Comparison of ENCODE assay signal across 8 mouse cellular contexts in the genomic region with DNA sequence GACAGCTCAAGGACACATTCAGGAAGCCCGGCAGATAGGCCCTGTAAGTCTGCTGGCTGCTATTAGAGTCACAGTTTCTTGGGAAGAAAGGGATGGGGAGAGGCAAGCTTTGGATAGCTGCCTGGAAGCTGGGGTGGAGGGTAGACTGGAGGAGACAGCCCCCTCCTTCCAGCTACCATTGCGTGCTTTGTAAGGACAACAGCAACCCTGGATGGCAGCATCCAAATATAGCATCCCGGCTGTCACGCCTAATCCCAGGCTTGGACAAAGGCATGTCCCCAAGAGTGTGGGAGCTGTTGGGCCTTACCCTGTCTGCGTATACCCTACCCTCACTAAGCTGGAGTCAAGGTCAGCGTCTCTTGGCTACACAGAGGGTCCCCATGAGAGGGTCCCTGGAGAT. TPM values are rescaled to one million over a fixed set of nuclear protein-coding genes. Genes with fewer than 3 reads are reported as not detected.
DNase-seq lines count a peak whose midpoint lies in the region; ATAC-seq and TF ChIP-seq lines count a peak whose summit lies in the region.

No protein-coding gene starts in this region.

- H3K4me1 ChIP-seq in intestine, embryonic 15.5 days (replicated peaks), result peaks cover 7% of the 10 kb centered on the region; the same call in 1 of the 2 replicates
- no peaks in the 10 kb centered on the region for H3K4me1 ChIP-seq in intestine, postnatal 0 days (replicated peaks; ENCODE audit: control insufficient read depth, insufficient read depth, low read length)
- peaks cover 9% of the 10 kb centered on the region for H3K4me1 ChIP-seq in midbrain, embryonic 15.5 days

- H3K36me3 ChIP-seq in intestine, embryonic 15.5 days, result no peaks in the 10 kb centered on the region
- no peaks in the 10 kb centered on the region for H3K36me3 ChIP-seq in intestine, postnatal 0 days (ENCODE audit: control insufficient read depth, insufficient read depth)
- H3K36me3 ChIP-seq in midbrain, embryonic 15.5 days (replicated peaks), result no peaks in the 10 kb centered on the region

- H3K9me3 ChIP-seq in intestine, embryonic 15.5 days, result no peaks in the 10 kb centered on the region
- H3K9me3 ChIP-seq in intestine, postnatal 0 days (ENCODE audit: control insufficient read depth), result no peaks in the 10 kb centered on the region
- no peaks in the 10 kb centered on the region for H3K9me3 ChIP-seq in midbrain, embryonic 15.5 days

- no peak overlapping the region for H3K4me3 ChIP-seq in intestine, embryonic 15.5 days (replicated peaks)
- no peak overlapping the region for H3K4me3 ChIP-seq in intestine, postnatal 0 days (ENCODE audit: low read depth, low read length)
- H3K4me3 ChIP-seq in midbrain, embryonic 15.5 days, result no peak overlapping the region

- no peak for ATAC-seq in intestine, embryonic 15.5 days
- no peak for ATAC-seq in intestine, postnatal 0 days
- ATAC-seq in midbrain, embryonic 15.5 days (replicated peaks), result peak; percentile 76
- no peak for ATAC-seq in erythroid progenitor cell, adult 5-6 weeks (replicated peaks; ENCODE audit: low FRiP score, poor library complexity, severe bottlenecking)

- H3K27me3 ChIP-seq in intestine, embryonic 15.5 days (replicated peaks), result no peaks in the 10 kb centered on the region
- no peaks in the 10 kb centered on the region for H3K27me3 ChIP-seq in intestine, postnatal 0 days (replicated peaks; ENCODE audit: control insufficient read depth, insufficient read depth, low read length)
- H3K27me3 ChIP-seq in midbrain, embryonic 15.5 days (replicated peaks), result no peaks in the 10 kb centered on the region

- H3K9ac ChIP-seq in intestine, embryonic 15.5 days, result no peak overlapping the region
- H3K9ac ChIP-seq in intestine, postnatal 0 days (ENCODE audit: low read depth, low read length), result no peak overlapping the region
- no peak overlapping the region for H3K9ac ChIP-seq in midbrain, embryonic 15.5 days

- DNase-seq in cerebellum, postnatal 10 days, result peak; percentile 64 to 72
- DNase-seq in heart, adult 8-10 months (ENCODE audit: low spot score), result peak; percentile 40
- DNase-seq in adipocyte (ENCODE audit: low spot score), result no peak
- DNase-seq in MN1 (ENCODE audit: low spot score), result no peak

- H3K4me2 ChIP-seq in intestine, embryonic 15.5 days (replicated peaks), result no peak overlapping the region
- no peak overlapping the region for H3K4me2 ChIP-seq in intestine, postnatal 0 days (replicated peaks; ENCODE audit: low read depth)
- no peak overlapping the region for H3K4me2 ChIP-seq in midbrain, embryonic 15.5 days

- WGBS in intestine, embryonic 15.5 days, result 85% methylated on average over 6 of the region's 6 CpGs
- 73% methylated on average over 6 of the region's 6 CpGs for WGBS in intestine, postnatal 0 days
- WGBS in midbrain, embryonic 15.5 days, result 68% methylated on average over 6 of the region's 6 CpGs

- H3K27ac ChIP-seq in intestine, embryonic 15.5 days, result peak overlapping the region; percentile 17; the same call in 1 of the 2 replicates
- H3K27ac ChIP-seq in intestine, postnatal 0 days (ENCODE audit: low read depth, low read length), result no peak overlapping the region
- peak overlapping the region; percentile 79 for H3K27ac ChIP-seq in midbrain, embryonic 15.5 days

- TF ChIP-seq CTCF in intestine, postnatal 0 days (IDR thresholded peaks at IDR 0.05; ENCODE audit: low read depth), result no peak

RNA-seq across cellular contexts. Expression of a gene that starts 29.7 kb away (rescaled TPM):
- 7.9 and 9.4 TPM in 2 replicates for polyA plus RNA-seq in intestine, embryonic 15.5 days (2015; fragmentation: Nextera tagmentation; extraction: Ambion mirVana)
- 16.1 and 16.5 TPM in 2 replicates for polyA plus RNA-seq in intestine, postnatal 0 days (2015; fragmentation: Nextera tagmentation; extraction: Ambion mirVana)
- 1 to 10 TPM; 3.4 to 5.1 (median 4.5) TPM for total RNA-seq in heart, adult 8-10 months (2022)
- 5.4 and 6.5 TPM in 2 replicates for polyA plus RNA-seq in midbrain, embryonic 15.5 days (2015; fragmentation: Nextera tagmentation; extraction: Ambion mirVana)
- total RNA-seq in erythroid progenitor cell, adult 5-6 weeks (2015; ENCODE audit: low replicate concordance), result 13.0 and 15.9 TPM in 2 replicates
- 5.4 and 10.9 TPM in 2 replicates for total RNA-seq in erythroid progenitor cell, adult 5-6 weeks (2017; ENCODE audit: low replicate concordance)

RNA-seq across cellular contexts. Expression of a gene that starts 40.8 kb away (rescaled TPM):
- 65.1 and 66.7 TPM in 2 replicates for polyA plus RNA-seq in intestine, embryonic 15.5 days (2015; fragmentation: Nextera tagmentation; extraction: Ambion mirVana)
- polyA plus RNA-seq in intestine, postnatal 0 days (2015; fragmentation: Nextera tagmentation; extraction: Ambion mirVana), result 55.5 and 57.9 TPM in 2 replicates
- 10 to 100 TPM; 39.6 to 52.2 (median 45.2) TPM for total RNA-seq in heart, adult 8-10 months (2022)
- 58.5 and 60.4 TPM in 2 replicates for polyA plus RNA-seq in midbrain, embryonic 15.5 days (2015; fragmentation: Nextera tagmentation; extraction: Ambion mirVana)
- 46.9 and 60.8 TPM in 2 replicates for total RNA-seq in erythroid progenitor cell, adult 5-6 weeks (2015; ENCODE audit: low replicate concordance)
- total RNA-seq in erythroid progenitor cell, adult 5-6 weeks (2017; ENCODE audit: low replicate concordance), result 11.9 and 48.8 TPM in 2 replicates

Comparison
In these comparisons a context has a peak if more than half of its experiments do, and no peak if none do; other contexts are left out.
1. DNase-seq: peak in cerebellum, postnatal 10 days (2 of 2) and heart, adult 8-10 months (single experiment); none in adipocyte (single experiment) and MN1 (single experiment).